Mouse (Mus musculus) left cerebral cortex, postnatal 14 days (tissue): ENCODE data around the gene Ccdc183. TPM values are rescaled to one million over a fixed set of nuclear protein-coding genes. Genes with fewer than 3 reads are reported as not detected.

Experiments used
- DNase-seq, 2 experiments: peaks; one replicate each; pipeline ENCODE4 v3.0.0; 2021 to 2022; ENCODE audit warnings: low spot score in 2 of 2, mixed read lengths in 1 of 2
- intact Hi-C: fragments of 180-260 bp; cut with DNase I; formaldehyde crosslinking; loops from one replicate; pipeline ENCODE4 v1.15.1; 2025
- total RNA-seq, 2 experiments: library from RNA; stranded (reverse); gene quantifications; 2 replicates each; pipeline ENCODE4 v1.2.3; 2021

Ccdc183 gene
- total RNA-seq, 2 experiments from 2014 or later: not detected

DNA sequence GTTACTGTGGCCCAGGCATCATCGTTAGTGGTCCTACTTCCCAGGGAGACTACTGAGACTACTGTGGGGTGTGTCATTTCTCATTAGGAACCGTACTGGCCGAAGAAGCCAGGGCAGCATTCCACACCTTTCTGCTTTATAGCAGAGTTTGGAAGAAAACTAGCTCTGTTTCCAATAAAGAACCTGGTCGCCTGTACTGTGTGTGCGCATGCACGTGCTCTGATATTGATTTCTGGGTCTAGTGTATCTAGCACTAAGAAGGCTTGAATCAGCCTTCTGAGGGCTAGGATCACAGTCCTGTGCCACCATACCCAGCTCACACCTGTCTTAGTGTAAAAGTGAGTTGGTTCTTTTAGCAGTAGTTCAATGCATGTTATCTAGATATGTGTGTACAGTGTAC is 58.7 kb downstream of the Ccdc183 start:
- intact Hi-C loops: no loop called here
- DNase-seq: no peak

Other genes with a start within 250 kb of the Ccdc183 start
- gene Sapcd2, start 245.4 kb downstream of the Ccdc183 start, total RNA-seq: 1 to 10 TPM; 6.2 to 7.0 TPM
- gene Entpd2, start 221.8 kb downstream of the Ccdc183 start, total RNA-seq: 10 to 100 TPM; 14.7 to 17.5 TPM
- gene Npdc1, start 218.3 kb downstream of the Ccdc183 start, total RNA-seq: 100 to 1,000 TPM; 366 to 370 TPM
- under 1 TPM; 0.26 to 0.27 TPM for gene Fut7, start 194.4 kb downstream of the Ccdc183 start, total RNA-seq
- 100 to 1,000 TPM; 137 to 152 TPM for gene Abca2, start 189.0 kb downstream of the Ccdc183 start, total RNA-seq
- 1 to 10 TPM in 1 of 2 experiments, under 1 TPM in 1; 0.59 to 1.2 TPM for gene Clic3, start 160.8 kb downstream of the Ccdc183 start, total RNA-seq
- 10 to 100 TPM; 64.1 to 66.3 TPM for gene Paxx, start 156.6 kb downstream of the Ccdc183 start, total RNA-seq
- 1,000 to 10,000 TPM; 1,462 to 1,765 TPM for gene Ptgds, start 147.6 kb downstream of the Ccdc183 start, total RNA-seq
- gene Lcn12, start 123.8 kb downstream of the Ccdc183 start, total RNA-seq: not detected
- 100 to 1,000 TPM; 141 to 142 TPM for gene Fbxw5, start 116.9 kb downstream of the Ccdc183 start, total RNA-seq
- gene C8g, start 116.0 kb downstream of the Ccdc183 start, total RNA-seq: 1 to 10 TPM in 1 of 2 experiments, under 1 TPM in 1; 0.59 to 1.6 TPM
- gene Traf2, start 70.7 kb downstream of the Ccdc183 start, total RNA-seq: 1 to 10 TPM; 9.1 to 9.5 TPM
- 100 to 1,000 TPM; 190 to 202 TPM for gene Edf1, start 59.8 kb downstream of the Ccdc183 start, total RNA-seq
- 1 to 10 TPM; 1.8 to 2.1 TPM for gene Mamdc4, start 42.8 kb downstream of the Ccdc183 start, total RNA-seq
- 100 to 1,000 TPM in 1 of 2 experiments, 10 to 100 TPM in 1; 93.5 to 105 TPM for gene Phpt1, start 42.5 kb downstream of the Ccdc183 start, total RNA-seq
- 100 to 1,000 TPM; 123 to 129 TPM for gene Ajm1, start 35.9 kb downstream of the Ccdc183 start, total RNA-seq
- 100 to 1,000 TPM; 117 to 118 TPM for gene Rabl6, start 9.2 kb downstream of the Ccdc183 start, total RNA-seq
- 10 to 100 TPM; 27.2 to 27.7 TPM for gene Tmem141, start 4.3 kb upstream of the Ccdc183 start, total RNA-seq
- gene Fcna, start 10.4 kb upstream of the Ccdc183 start, total RNA-seq: 1 to 10 TPM in 1 of 2 experiments, under 1 TPM in 1; 0.72 to 1.1 TPM
- not detected for gene Lcn8, start 35.4 kb upstream of the Ccdc183 start, total RNA-seq
- not detected for gene Lcn5, start 40.3 kb upstream of the Ccdc183 start, total RNA-seq
- gene Lcn6, start 59.1 kb upstream of the Ccdc183 start, total RNA-seq: not detected
- not detected for gene Lcn10, start 65.0 kb upstream of the Ccdc183 start, total RNA-seq
- gene Obp2a, start 82.4 kb upstream of the Ccdc183 start, total RNA-seq: not detected
- 10 to 100 TPM; 85.8 to 98.2 TPM for gene Bmyc, start 89.1 kb upstream of the Ccdc183 start, total RNA-seq
- gene Obp2b, start 119.3 kb upstream of the Ccdc183 start, total RNA-seq: not detected
- gene Lcn3, start 147.9 kb upstream of the Ccdc183 start, total RNA-seq: not detected
- not detected for gene Lcn11, start 159.3 kb upstream of the Ccdc183 start, total RNA-seq
- gene Gm13539, start 164.6 kb upstream of the Ccdc183 start, total RNA-seq: not detected
- not detected for gene Glt6d1, start 198.2 kb upstream of the Ccdc183 start, total RNA-seq
- not detected for gene Lcn9, start 205.5 kb upstream of the Ccdc183 start, total RNA-seq
- not detected for gene Sohlh1, start 229.6 kb upstream of the Ccdc183 start, total RNA-seq
- 100 to 1,000 TPM; 114 to 120 TPM for gene Kcnt1, start 246.1 kb upstream of the Ccdc183 start, total RNA-seq